Mouse (Mus musculus): ENCODE measurements around the gene Srrm1. TPM values are rescaled to one million over a fixed set of nuclear protein-coding genes. Genes with fewer than 3 reads are reported as not detected.

Srrm1 gene
- polyA plus RNA-seq, 1 experiment from 2014 or later = 179 TPM

DNA sequence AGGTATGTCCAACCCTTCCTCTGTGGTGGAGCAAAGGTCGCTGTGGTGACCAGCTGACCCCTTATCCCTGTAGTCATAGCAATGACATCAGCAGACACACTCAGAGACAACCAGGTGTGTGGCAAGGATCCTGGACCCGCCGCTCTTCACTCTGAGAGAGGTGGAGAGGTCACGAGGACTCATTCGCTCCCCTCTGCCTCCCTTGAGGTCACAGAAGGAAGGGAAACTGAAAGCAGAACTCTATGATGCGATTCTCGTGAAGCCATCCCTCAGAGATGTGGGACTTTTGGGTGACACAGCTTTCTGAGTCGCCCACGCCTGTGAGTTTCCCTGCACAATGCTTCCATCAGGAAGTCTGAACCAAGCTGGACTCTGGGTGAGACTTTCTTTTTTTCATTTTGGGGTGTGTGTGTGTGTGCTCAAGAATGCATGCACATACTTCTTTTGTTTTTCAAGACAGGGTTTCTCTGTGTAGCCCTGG is 39.3 kb downstream of the Srrm1 start:
- H3K27ac ChIP-seq (replicated peaks; ENCODE audit: low read depth, low read length) = no peak overlapping the region
- H3K9me3 ChIP-seq (ENCODE audit: control insufficient read depth, low read length) = no peaks in the 10 kb centered on the region
- no peak overlapping the region for H3K4me2 ChIP-seq (ENCODE audit: low read length)
- no peaks in the 10 kb centered on the region for H3K27me3 ChIP-seq (ENCODE audit: control insufficient read depth, insufficient read depth, low read length)
- H3K9ac ChIP-seq (replicated peaks; ENCODE audit: low read length) = no peak overlapping the region
- H3K4me1 ChIP-seq (ENCODE audit: control insufficient read depth, insufficient read depth, low read length) = no peaks in the 10 kb centered on the region
- peaks cover 32% of the 10 kb centered on the region for H3K36me3 ChIP-seq (ENCODE audit: control insufficient read depth, insufficient read depth, low read length)
- no peak for ATAC-seq (ENCODE audit: low FRiP score, low TSS enrichment)
- H3K4me3 ChIP-seq (replicated peaks; ENCODE audit: low read depth, low read length) = no peak overlapping the region
- no peak for DNase-seq
- 84% methylated on average over 9 of the region's 9 CpGs for WGBS

GRCm38 (mm10) chr4:135313111-135313691 is 39.9 kb downstream of the Srrm1 start:
- no peaks in the 10 kb centered on the region for H3K27me3 ChIP-seq (ENCODE audit: control insufficient read depth, insufficient read depth, low read length)
- no peaks in the 10 kb centered on the region for H3K9me3 ChIP-seq (ENCODE audit: control insufficient read depth, low read length)
- H3K4me1 ChIP-seq (ENCODE audit: control insufficient read depth, insufficient read depth, low read length) = no peaks in the 10 kb centered on the region
- no peak for DNase-seq
- no peak overlapping the region for H3K9ac ChIP-seq (replicated peaks; ENCODE audit: low read length)
- no peak overlapping the region for H3K27ac ChIP-seq (replicated peaks; ENCODE audit: low read depth, low read length)
- peaks cover 26% of the 10 kb centered on the region for H3K36me3 ChIP-seq (ENCODE audit: control insufficient read depth, insufficient read depth, low read length)
- no peak overlapping the region for H3K4me3 ChIP-seq (replicated peaks; ENCODE audit: low read depth, low read length)
- 66% methylated on average over 17 of the region's 17 CpGs for WGBS
- no peak overlapping the region for H3K4me2 ChIP-seq (ENCODE audit: low read length)
- ATAC-seq (ENCODE audit: low FRiP score, low TSS enrichment) = no peak

- ATAC-seq (ENCODE audit: low FRiP score, low TSS enrichment) (no peak), DNase-seq (no peak)
- Histone ChIP-seq H3K36me3 (ENCODE audit: control insufficient read depth, insufficient read depth, low read length) (peaks cover 23% of the 10 kb centered on the region), H3K9me3 (ENCODE audit: control insufficient read depth, low read length) (no peaks in the 10 kb centered on the region), H3K27ac (replicated peaks; ENCODE audit: low read depth, low read length) (no peak overlapping the region), H3K27me3 (ENCODE audit: control insufficient read depth, insufficient read depth, low read length) (no peaks in the 10 kb centered on the region), H3K4me3 (replicated peaks; ENCODE audit: low read depth, low read length) (no peak overlapping the region), H3K4me1 (ENCODE audit: control insufficient read depth, insufficient read depth, low read length) (no peaks in the 10 kb centered on the region), H3K4me2 (ENCODE audit: low read length) (no peak overlapping the region), H3K9ac (replicated peaks; ENCODE audit: low read length) (no peak overlapping the region)
- WGBS = 59% methylated on average over 4 of the region's 4 CpGs
Measured at GRCm38 (mm10) chr4:135312706-135313105, 40.4 kb downstream of the Srrm1 start.

DNA sequence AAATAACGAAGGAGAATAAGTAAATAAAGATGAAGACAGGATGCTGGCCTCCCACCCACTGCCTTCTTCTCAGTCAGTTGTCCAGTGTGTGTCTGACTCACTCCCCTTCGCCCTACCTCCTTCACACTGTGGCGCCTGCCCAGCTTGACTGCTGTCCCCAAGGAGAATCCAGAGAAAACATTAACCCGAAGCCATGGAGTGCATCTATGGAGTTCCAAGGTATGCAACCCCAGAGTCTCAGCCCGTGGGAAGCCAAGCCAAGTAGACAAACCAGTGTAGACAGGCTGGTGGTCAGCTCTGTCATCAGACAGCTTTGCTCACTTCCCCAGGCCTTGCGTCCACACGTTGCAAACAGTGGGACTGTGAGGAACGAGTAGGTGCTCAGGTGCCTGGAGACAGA is 42.8 kb downstream of the Srrm1 start:
- no peak for ATAC-seq (ENCODE audit: low FRiP score, low TSS enrichment)

DNA sequence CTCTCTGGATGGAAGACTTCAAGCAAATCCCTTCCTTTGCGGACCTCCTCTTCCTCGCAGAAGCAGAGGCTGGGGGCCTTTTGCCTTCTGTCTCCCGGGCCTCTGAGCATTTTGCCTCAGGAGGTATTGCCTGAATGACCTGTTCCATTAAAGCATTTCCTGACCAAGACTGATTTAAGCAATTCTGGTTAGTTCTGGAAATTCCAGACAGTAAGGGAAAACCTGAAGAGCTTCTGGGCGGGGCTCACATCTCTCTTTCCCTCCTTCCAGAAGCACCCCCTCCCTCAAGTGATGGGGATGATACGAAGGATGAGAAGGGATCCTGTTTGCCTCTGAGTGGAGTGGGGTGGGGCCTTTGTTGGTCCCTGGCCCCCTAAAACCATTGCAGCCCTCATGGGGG is 43.4 kb downstream of the Srrm1 start:
- Histone ChIP-seq H3K4me3 (replicated peaks; ENCODE audit: low read depth, low read length) (no peak overlapping the region), H3K9me3 (ENCODE audit: control insufficient read depth, low read length) (no peaks in the 10 kb centered on the region), H3K9ac (replicated peaks; ENCODE audit: low read length) (no peak overlapping the region), H3K27me3 (ENCODE audit: control insufficient read depth, insufficient read depth, low read length) (no peaks in the 10 kb centered on the region), H3K4me1 (ENCODE audit: control insufficient read depth, insufficient read depth, low read length) (no peaks in the 10 kb centered on the region), H3K27ac (replicated peaks; ENCODE audit: low read depth, low read length) (no peak overlapping the region), H3K4me2 (ENCODE audit: low read length) (no peak overlapping the region), H3K36me3 (ENCODE audit: control insufficient read depth, insufficient read depth, low read length) (peaks cover under 1% of the 10 kb centered on the region)
- DNase-seq = no peak
- WGBS = 58% methylated on average over 5 of the region's 5 CpGs
- ATAC-seq (ENCODE audit: low FRiP score, low TSS enrichment) = no peak

More for the DNA sequence above, 42.8 kb downstream of the Srrm1 start:
- Histone ChIP-seq H3K27ac (replicated peaks; ENCODE audit: low read depth, low read length) (no peak overlapping the region), H3K4me1 (ENCODE audit: control insufficient read depth, insufficient read depth, low read length) (no peaks in the 10 kb centered on the region), H3K4me3 (replicated peaks; ENCODE audit: low read depth, low read length) (no peak overlapping the region), H3K4me2 (ENCODE audit: low read length) (no peak overlapping the region), H3K9ac (replicated peaks; ENCODE audit: low read length) (no peak overlapping the region), H3K9me3 (ENCODE audit: control insufficient read depth, low read length) (no peaks in the 10 kb centered on the region), H3K36me3 (ENCODE audit: control insufficient read depth, insufficient read depth, low read length) (peaks cover 7% of the 10 kb centered on the region), H3K27me3 (ENCODE audit: control insufficient read depth, insufficient read depth, low read length) (no peaks in the 10 kb centered on the region)
- DNase-seq = no peak
- WGBS = 85% methylated on average over 8 of the region's 8 CpGs

DNA sequence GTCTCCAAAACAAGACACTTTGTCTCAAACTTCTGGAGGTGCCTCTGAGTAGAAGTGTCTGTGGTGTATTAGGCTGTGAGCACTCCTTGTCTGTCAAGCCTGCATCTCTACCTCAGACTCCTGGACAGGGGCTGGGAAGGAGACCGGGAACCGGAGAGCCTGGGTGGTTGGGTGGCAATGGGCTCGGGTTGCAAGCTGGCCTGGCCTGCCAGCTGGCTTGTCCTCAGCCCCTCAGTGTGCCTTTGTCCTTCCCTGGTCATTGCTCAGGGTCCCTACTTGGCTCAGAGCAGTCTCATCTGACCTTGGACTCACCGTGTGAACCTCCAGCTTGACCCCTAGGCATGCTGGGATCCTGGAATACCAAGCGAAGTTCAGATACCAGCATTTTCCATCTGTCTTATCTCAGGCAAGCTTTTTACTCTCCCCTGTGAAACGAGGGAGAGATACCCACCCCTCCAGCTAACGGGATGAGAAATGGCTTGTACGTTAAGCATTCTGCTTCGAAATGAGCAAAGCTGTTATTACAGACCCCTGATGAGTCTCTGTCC is 43.9 kb downstream of the Srrm1 start:
- WGBS = 74% methylated on average over 9 of the region's 9 CpGs
- H3K4me2 ChIP-seq (ENCODE audit: low read length) = no peak overlapping the region
- H3K9ac ChIP-seq (replicated peaks; ENCODE audit: low read length) = no peak overlapping the region
- no peaks in the 10 kb centered on the region for H3K4me1 ChIP-seq (ENCODE audit: control insufficient read depth, insufficient read depth, low read length)
- ATAC-seq (ENCODE audit: low FRiP score, low TSS enrichment) (no peak), DNase-seq (no peak)
- no peaks in the 10 kb centered on the region for H3K36me3 ChIP-seq (ENCODE audit: control insufficient read depth, insufficient read depth, low read length)
- H3K4me3 ChIP-seq (replicated peaks; ENCODE audit: low read depth, low read length) = no peak overlapping the region
- no peaks in the 10 kb centered on the region for H3K27me3 ChIP-seq (ENCODE audit: control insufficient read depth, insufficient read depth, low read length)
- H3K27ac ChIP-seq (replicated peaks; ENCODE audit: low read depth, low read length) = no peak overlapping the region
- H3K9me3 ChIP-seq (ENCODE audit: control insufficient read depth, low read length) = no peaks in the 10 kb centered on the region

DNA sequence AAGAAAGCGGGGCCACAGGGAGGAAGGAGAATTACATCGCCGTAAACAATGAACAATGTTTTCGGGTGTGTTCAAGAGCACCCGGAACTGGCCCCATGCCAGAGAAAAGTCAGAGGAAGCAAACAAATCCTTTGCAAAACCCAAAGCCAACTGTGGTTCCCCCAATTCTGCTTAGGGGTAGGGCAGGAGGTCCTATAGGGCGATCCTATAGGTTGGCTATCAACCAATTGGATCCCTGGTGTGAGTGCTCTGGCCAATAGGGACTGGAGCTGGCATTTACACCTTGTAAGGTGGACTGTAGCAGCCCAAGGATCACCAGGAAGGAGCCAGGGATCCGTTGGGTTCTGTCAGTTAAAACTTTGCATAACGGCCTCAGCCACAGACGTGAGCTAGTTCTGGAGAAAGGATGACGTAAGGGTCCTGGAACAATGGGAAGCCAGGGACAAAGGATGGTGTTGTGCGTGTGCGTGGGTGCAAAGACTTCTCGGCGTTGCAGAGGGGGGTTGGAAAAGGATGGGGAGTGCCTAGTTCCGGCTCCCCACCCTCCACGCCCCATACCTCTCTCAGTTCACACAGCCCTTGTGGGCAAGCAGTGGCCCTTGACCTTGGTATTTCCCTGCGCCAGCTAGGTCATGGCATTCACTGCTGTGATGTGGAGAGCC is 46.0 kb downstream of the Srrm1 start:
- no peaks in the 10 kb centered on the region for H3K27me3 ChIP-seq (ENCODE audit: control insufficient read depth, insufficient read depth, low read length)
- H3K9me3 ChIP-seq (ENCODE audit: control insufficient read depth, low read length) = no peaks in the 10 kb centered on the region
- DNase-seq = peak; percentile 25
- WGBS = 38% methylated on average over 17 of the region's 17 CpGs
- H3K9ac ChIP-seq (replicated peaks; ENCODE audit: low read length) = no peak overlapping the region
- no peak for ATAC-seq (ENCODE audit: low FRiP score, low TSS enrichment)
- H3K36me3 ChIP-seq (ENCODE audit: control insufficient read depth, insufficient read depth, low read length) = no peaks in the 10 kb centered on the region
- H3K27ac ChIP-seq (replicated peaks; ENCODE audit: low read depth, low read length) = no peak overlapping the region
- no peaks in the 10 kb centered on the region for H3K4me1 ChIP-seq (ENCODE audit: control insufficient read depth, insufficient read depth, low read length)
- no peak overlapping the region for H3K4me2 ChIP-seq (ENCODE audit: low read length)
- H3K4me3 ChIP-seq (replicated peaks; ENCODE audit: low read depth, low read length) = no peak overlapping the region

DNA sequence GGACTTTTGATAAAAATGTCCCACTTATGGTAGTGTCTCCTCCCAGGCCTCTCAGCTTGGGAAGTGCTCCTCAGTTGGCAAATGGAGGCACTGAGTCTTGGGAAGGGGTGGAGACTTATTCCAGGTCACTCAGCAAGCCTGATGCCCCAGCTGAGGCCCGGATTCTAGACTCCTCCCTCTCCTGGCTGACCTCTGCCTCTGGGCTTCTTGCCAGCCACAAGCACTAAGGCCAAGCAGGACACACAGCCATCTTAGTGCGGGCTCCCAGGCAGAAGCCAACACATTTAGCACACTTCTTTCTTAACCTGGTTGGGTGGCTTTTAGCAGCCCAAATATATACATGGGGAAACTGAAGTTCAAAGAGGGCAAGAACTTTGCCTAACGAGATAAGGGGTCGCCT is 46.6 kb downstream of the Srrm1 start:
- no peak for DNase-seq
- H3K4me1 ChIP-seq (ENCODE audit: control insufficient read depth, insufficient read depth, low read length) = no peaks in the 10 kb centered on the region
- H3K27ac ChIP-seq (replicated peaks; ENCODE audit: low read depth, low read length) = no peak overlapping the region
- no peak overlapping the region for H3K4me2 ChIP-seq (ENCODE audit: low read length)
- no peaks in the 10 kb centered on the region for H3K27me3 ChIP-seq (ENCODE audit: control insufficient read depth, insufficient read depth, low read length)
- H3K9ac ChIP-seq (replicated peaks; ENCODE audit: low read length) = no peak overlapping the region
- 68% methylated on average over 4 of the region's 4 CpGs for WGBS
- no peak overlapping the region for H3K4me3 ChIP-seq (replicated peaks; ENCODE audit: low read depth, low read length)
- H3K9me3 ChIP-seq (ENCODE audit: control insufficient read depth, low read length) = no peaks in the 10 kb centered on the region
- no peaks in the 10 kb centered on the region for H3K36me3 ChIP-seq (ENCODE audit: control insufficient read depth, insufficient read depth, low read length)
- ATAC-seq (ENCODE audit: low FRiP score, low TSS enrichment) = no peak

DNA sequence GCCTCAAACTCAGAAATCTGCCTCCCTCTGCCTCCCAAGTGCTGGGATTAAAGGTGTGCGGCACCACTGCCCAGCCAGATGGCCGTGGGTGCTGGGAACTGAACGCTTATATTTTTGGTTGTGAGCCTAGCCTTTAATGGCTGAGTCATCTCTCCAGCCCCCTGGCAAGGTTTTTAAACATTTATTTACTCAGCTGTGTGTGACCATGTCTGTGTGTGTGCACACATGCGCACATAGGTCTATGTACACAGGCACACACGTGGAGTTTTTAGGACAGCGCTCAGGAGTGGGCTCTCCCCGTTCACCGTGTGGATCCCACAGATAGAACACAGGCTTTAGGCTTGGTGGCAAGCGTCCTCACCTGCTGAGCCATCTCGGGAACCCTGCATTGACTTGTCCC is 50.9 kb downstream of the Srrm1 start:
- WGBS = 89% methylated on average over 10 of the region's 10 CpGs
- Histone ChIP-seq H3K4me1 (ENCODE audit: control insufficient read depth, insufficient read depth, low read length) (no peaks in the 10 kb centered on the region), H3K9me3 (ENCODE audit: control insufficient read depth, low read length) (no peaks in the 10 kb centered on the region)

More for the DNA sequence above, 50.9 kb downstream of the Srrm1 start:
- H3K36me3 ChIP-seq (ENCODE audit: control insufficient read depth, insufficient read depth, low read length) = no peaks in the 10 kb centered on the region
- ATAC-seq (ENCODE audit: low FRiP score, low TSS enrichment) (no peak), DNase-seq (no peak)
- no peak overlapping the region for H3K4me3 ChIP-seq (replicated peaks; ENCODE audit: low read depth, low read length)
- H3K27me3 ChIP-seq (ENCODE audit: control insufficient read depth, insufficient read depth, low read length) = no peaks in the 10 kb centered on the region
- no peak overlapping the region for H3K9ac ChIP-seq (replicated peaks; ENCODE audit: low read length)
- no peak overlapping the region for H3K27ac ChIP-seq (replicated peaks; ENCODE audit: low read depth, low read length)
- H3K4me2 ChIP-seq (ENCODE audit: low read length) = no peak overlapping the region
